Mouse (Mus musculus): ENCODE measurements around the gene Klk6.

DNA sequence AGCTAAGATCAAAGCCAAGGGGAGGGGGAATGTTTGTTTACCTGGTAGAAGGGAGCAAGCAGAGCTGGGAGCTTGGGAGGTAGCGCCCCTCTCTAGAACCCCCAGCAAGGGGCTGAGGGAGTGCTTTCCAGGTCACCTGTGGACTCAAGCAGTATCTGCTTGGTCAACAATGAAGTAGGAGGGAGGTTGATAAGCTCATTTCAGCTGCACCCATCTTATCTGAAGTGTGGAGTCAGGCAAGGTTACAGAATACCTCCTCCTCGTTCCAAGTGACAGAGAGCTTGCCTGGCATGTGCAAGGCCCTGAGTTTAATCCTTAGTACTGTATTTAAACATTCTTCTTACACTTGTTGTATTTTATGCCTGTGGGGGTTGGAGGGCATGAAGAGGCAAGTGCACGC is 31.4 kb downstream of the Klk6 start:
- no peak for TF ChIP-seq CTCF (IDR thresholded peaks at IDR 0.05)
- TF ChIP-seq EP300 (IDR thresholded peaks at IDR 0.05), result no peak
